Mouse (Mus musculus) stomach, embryonic 15.5 days (tissue): ENCODE results near the gene Dyrk3. TPM values are rescaled to one million over a fixed set of nuclear protein-coding genes. Genes with fewer than 3 reads are reported as not detected.
"Not testable (repeated sequence)": the region's sequence is repeated elsewhere in the genome, so short reads cannot be mapped to it uniquely, and the experiment has no call there.

Experiments
- ATAC-seq: fragments of 200-750 bp; cut with Nextera tagmentation; 2 replicates; pipeline ENCODE4 v1.8.0; 2017; ENCODE audit warnings: low read depth, moderate number of reproducible peaks, moderate TSS enrichment; ENCODE audit not compliant: insufficient read depth, low FRiP score
- H3K27ac ChIP-seq: fragments of 300-500 bp; sonication (generic); 2 replicates; pipeline ENCODE4 v1.5.1; 2015; ENCODE audit warnings: mild to moderate bottlenecking, inconsistent platforms
- H3K27me3 ChIP-seq: fragments of 300-500 bp; sonication (generic); replicated peaks from 2 replicates; pipeline ENCODE4 v1.6.1; 2015; ENCODE audit warnings: inconsistent platforms
- H3K36me3 ChIP-seq: fragments of 300-500 bp; sonication (generic); 2 replicates; pipeline ENCODE4 v1.6.1; 2015; ENCODE audit warnings: inconsistent platforms
- H3K4me1 ChIP-seq: fragments of 300-500 bp; sonication (generic); 2 replicates; pipeline ENCODE4 v1.6.1; 2015; ENCODE audit warnings: inconsistent platforms
- H3K4me2 ChIP-seq: fragments of 300-500 bp; sonication (generic); 2 replicates; pipeline ENCODE4 v1.6.1; 2015; ENCODE audit warnings: mild to moderate bottlenecking, inconsistent platforms
- H3K4me3 ChIP-seq: fragments of 300-500 bp; sonication (generic); replicated peaks from 2 replicates; pipeline ENCODE4 v1.5.1; 2015; ENCODE audit warnings: inconsistent platforms
- H3K9ac ChIP-seq: fragments of 300-500 bp; sonication (generic); 2 replicates; pipeline ENCODE4 v1.6.1; 2015; ENCODE audit warnings: inconsistent platforms
- H3K9me3 ChIP-seq: fragments of 300-500 bp; sonication (generic); 2 replicates; pipeline ENCODE4 v1.6.1; 2016; ENCODE audit warnings: inconsistent platforms
- WGBS: fragments of 180-500 bp; shearing (Covaris S2); methylation state at CpG from one replicate; pipeline ENCODE4 v1.1.7; 2015; 5-methylcytosine and 5-hydroxymethylcytosine counted together
- polyA plus RNA-seq: library from polyadenylated mRNA; unstranded; fragments of >200 nt; fragmentation: Nextera tagmentation; extraction: Ambion mirVana; gene quantifications from 2 replicates; pipeline ENCODE4 v1.2.1, GENCODE M21; 2015

Dyrk3 gene
- polyA plus RNA-seq, 1 experiment from 2014 or later = 5.4 TPM

DNA sequence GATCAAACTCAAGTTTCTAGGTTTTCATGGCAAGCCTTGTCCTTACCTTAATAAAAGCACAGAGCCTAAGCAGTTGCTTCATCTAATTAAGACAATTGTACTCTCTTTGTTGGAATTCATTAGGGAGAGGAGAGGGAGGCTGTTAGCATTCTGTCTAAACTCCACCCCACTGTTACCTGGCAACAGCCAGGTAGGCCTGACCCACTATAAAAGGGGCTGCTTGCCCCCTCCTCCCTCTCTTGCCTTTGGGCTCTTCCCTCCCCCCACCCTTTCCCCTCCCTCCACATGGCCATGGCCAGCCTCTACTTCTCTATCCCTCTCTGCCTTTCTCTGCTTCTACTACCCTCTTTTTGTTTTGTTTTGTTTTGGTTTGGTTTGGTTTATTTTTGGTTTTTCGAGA lies 11.4 kb upstream of the Dyrk3 start:
- H3K9ac ChIP-seq = no peak overlapping the region
- H3K4me2 ChIP-seq = no peak overlapping the region
- no peaks in the 10 kb centered on the region for H3K27me3 ChIP-seq
- H3K4me3 ChIP-seq = no peak overlapping the region
- WGBS = 76% methylated on average over 1 of the region's 1 CpGs
- no peaks in the 10 kb centered on the region for H3K9me3 ChIP-seq
- peaks cover 5% of the 10 kb centered on the region; the same call in 1 of the 2 replicates for H3K4me1 ChIP-seq
- no peak overlapping the region for H3K27ac ChIP-seq
- H3K36me3 ChIP-seq = no peaks in the 10 kb centered on the region
- no peak for ATAC-seq

DNA sequence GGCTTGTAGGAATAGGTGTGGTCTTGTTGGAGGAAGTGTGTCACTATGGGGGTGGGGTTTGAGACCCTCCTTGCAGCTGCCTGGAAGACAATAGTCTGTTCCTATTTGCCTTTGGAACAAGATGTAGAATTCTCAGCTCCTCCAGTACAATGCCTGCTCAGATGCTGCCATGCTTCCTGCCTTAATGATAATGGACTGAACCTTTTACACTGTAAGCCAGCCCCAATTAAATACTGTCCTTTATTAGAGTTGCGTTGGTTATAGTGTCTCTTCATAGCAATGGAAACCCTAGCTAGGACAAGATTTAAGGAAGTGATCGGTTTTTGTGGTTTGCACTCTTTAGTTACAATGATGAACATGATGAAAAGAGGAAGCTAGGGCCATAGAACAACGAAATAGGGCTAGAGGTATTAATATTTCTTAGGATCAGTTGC lies 8.1 kb upstream of the Dyrk3 start:
- WGBS = 70% methylated on average over 3 of the region's 3 CpGs
- H3K4me2 ChIP-seq = no peak overlapping the region
- H3K27ac ChIP-seq = no peak overlapping the region
- no peak overlapping the region for H3K4me3 ChIP-seq
- no peak overlapping the region for H3K9ac ChIP-seq
- H3K4me1 ChIP-seq = no peaks in the 10 kb centered on the region
- no peaks in the 10 kb centered on the region for H3K27me3 ChIP-seq
- ATAC-seq = no peak
- H3K9me3 ChIP-seq = no peaks in the 10 kb centered on the region
- no peaks in the 10 kb centered on the region for H3K36me3 ChIP-seq

DNA sequence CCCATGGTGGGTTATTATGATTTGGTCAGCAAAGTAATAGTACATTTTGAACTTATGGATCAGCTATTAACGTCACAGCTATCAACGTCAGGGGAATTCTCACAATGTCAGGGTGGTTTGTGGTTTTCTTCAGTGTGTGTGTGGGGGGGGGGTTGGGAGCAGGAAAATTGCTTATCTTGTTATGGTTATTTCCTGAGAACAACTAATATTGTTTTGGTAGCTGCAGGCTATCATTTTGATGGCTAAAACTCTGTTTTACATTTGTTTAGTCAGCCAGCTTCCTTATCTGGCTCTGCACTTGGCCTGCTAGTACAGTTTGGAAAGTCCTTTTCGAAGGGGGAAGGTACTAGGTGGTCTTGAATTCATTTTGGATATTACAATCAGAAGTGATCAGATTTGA lies 7.1 kb upstream of the Dyrk3 start:
- H3K36me3 ChIP-seq, ATAC-seq, H3K27ac ChIP-seq, H3K9ac ChIP-seq, H3K9me3 ChIP-seq, H3K4me3 ChIP-seq, H3K27me3 ChIP-seq, H3K4me2 ChIP-seq, H3K4me1 ChIP-seq: not testable (repeated sequence)
- 79% methylated on average over 3 of the region's 3 CpGs for WGBS

DNA sequence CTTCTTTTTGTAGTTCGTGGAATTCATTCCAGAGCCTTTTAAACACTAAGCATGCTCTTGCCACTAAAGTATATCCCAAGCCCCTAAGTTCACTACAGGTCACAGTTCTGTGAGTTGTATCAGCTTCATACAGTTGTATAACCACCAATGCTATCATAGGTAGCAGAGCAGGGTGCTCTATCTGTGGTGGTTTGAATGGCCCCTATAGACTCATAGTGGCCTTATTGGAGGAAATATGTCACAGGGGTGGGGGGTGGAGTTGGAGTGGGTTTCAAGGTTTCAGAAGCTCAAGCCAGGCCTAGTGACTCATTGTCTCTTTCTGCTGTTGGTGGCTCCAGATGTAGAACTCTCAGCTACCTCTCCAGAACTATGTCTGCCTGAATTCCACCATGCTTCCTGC lies 4.3 kb upstream of the Dyrk3 start:
- Histone ChIP-seq H3K27me3 (no peaks in the 10 kb centered on the region), H3K4me3 (no peak overlapping the region), H3K4me1 (no peaks in the 10 kb centered on the region), H3K36me3 (no peaks in the 10 kb centered on the region), H3K9ac (no peak overlapping the region), H3K27ac (no peak overlapping the region), H3K4me2 (no peak overlapping the region), H3K9me3 (no peaks in the 10 kb centered on the region)
- WGBS = 84% methylated on average over 1 of the region's 1 CpGs
- no peak for ATAC-seq

DNA sequence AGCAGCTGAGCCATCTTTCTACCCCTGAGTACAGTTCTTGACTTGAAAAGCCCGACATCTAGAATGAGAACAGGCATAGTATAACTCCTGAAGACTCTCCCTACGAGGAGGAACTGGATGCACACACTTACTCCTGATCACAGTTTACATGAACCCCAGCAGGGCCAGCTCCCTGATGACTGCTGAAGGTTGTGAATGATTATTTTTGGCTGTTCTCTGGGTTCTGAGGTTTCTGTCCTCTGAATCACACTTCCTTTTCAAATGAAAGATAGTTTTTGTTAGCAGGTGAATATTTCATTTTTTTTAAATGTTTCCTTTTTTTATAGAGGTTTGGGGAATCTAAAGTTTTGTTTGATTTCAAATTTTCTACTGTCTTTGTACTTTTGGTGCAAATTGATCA lies 3.3 kb upstream of the Dyrk3 start:
- WGBS = 48% methylated on average over 2 of the region's 2 CpGs
- Histone ChIP-seq H3K9ac (no peak overlapping the region), H3K4me3 (no peak overlapping the region), H3K9me3 (no peaks in the 10 kb centered on the region), H3K36me3 (no peaks in the 10 kb centered on the region), H3K4me1 (no peaks in the 10 kb centered on the region), H3K27ac (no peak overlapping the region), H3K4me2 (no peak overlapping the region), H3K27me3 (no peaks in the 10 kb centered on the region)
- no peak for ATAC-seq

DNA sequence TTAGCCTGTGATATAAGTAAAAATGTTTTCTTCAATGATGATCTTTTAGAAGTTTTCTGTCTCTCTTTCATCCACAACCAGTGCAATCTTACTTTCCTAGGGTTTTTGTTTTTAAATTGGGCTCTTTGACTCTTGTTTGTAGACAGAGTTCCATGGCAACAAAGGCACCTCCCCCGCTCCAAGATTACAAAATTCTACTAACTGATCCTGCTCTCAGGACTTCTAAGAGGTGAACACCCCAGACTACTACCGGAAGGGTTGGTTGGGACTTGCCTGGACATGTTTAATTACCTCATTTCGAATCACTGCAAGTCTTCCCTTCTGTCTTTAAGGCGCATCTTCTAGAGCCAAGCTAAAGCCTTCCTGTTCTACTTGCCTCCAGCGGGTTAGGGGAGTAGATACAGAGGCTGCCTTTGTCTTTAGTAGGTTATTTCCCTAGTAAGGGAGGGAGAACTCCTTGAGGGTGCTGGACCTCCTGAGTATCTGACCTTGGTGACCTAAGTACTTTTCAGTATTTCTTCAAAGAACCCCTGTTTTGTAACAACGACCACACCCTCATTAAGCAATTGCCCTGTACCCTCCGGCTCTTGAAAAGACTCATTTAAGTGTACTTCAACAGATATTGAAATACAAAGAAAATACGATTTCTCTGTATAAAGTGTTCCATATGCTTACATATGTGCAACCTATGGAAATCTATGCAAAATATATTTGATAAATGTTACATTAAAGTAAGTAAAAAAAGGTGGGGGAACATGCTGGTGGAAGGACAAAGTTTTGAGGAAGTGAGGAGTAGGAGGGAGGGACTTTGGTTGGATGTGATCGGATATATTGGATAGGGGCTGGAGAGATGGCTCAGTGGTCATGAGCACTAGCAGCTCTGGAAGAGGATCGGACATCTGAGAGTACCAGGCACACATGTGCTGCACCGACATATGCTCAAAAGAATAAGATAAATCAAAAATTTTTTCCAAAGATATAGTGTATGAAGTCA lies 1.3 kb upstream of the Dyrk3 start:
- peak overlapping the region; percentile 90 for H3K4me2 ChIP-seq
- H3K4me1 ChIP-seq = no peaks in the 10 kb centered on the region
- H3K9me3 ChIP-seq = no peaks in the 10 kb centered on the region
- WGBS = 58% methylated on average over 11 of the region's 11 CpGs
- peak overlapping the region; percentile 14; the same call in 1 of the 2 replicates for H3K9ac ChIP-seq
- no peaks in the 10 kb centered on the region for H3K36me3 ChIP-seq
- H3K4me3 ChIP-seq = peak overlapping the region; percentile 93; the same call in 1 of the 2 replicates
- H3K27me3 ChIP-seq = no peaks in the 10 kb centered on the region
- H3K27ac ChIP-seq = peak overlapping the region; percentile 94; the same call in 1 of the 2 replicates
- ATAC-seq = no peak

DNA sequence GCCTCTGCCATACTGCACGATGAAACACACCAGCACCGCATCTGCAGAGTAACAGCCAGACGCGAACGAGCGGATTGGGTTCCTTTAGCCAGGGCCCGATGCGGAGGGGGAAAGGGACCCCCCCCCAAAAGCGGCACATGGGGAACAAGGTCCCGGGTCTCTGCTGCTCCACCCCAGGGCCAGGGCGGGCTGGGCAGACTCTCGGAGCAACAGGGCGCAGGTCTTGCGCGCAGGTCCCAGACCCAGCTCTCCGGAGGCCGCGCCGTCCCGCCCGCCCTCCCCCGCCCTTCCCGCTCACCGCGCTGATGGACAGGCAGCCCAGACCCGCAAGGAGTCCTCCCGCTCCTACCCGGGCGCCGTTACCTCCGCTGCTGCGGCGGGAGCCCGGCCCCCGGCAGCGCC lies 422 bp downstream of the Dyrk3 start:
- peak overlapping the region; percentile 77 for H3K9ac ChIP-seq
- peak overlapping the region; percentile 93 for H3K4me3 ChIP-seq
- H3K4me2 ChIP-seq = peak overlapping the region; percentile 90
- no peaks in the 10 kb centered on the region for H3K9me3 ChIP-seq
- no peaks in the 10 kb centered on the region for H3K27me3 ChIP-seq
- no peaks in the 10 kb centered on the region for H3K36me3 ChIP-seq
- ATAC-seq = peak; percentile 75
- peak overlapping the region; percentile 94; the same call in 1 of the 2 replicates for H3K27ac ChIP-seq
- H3K4me1 ChIP-seq = no peaks in the 10 kb centered on the region
- 0% methylated on average over 33 of the region's 36 CpGs for WGBS

DNA sequence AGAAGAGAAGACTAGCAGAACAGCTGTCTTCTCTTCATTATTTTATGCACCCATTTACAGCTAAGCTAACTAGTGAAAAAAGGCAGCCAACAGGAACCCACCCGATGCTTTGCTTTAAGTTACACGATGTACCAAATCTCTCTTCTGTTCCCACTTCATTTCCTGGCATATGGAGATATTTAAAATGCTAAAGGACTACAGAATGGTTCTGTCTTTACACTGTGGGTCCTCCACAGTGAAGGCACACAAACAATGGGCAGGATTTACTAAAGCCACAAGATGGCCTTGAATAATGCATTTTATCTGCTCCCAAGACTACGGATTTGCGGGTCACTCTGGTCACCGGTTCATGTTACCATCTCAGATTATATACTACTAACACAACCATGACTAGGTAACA lies 1.0 kb downstream of the Dyrk3 start:
- WGBS = 26% methylated on average over 5 of the region's 5 CpGs
- no peaks in the 10 kb centered on the region for H3K27me3 ChIP-seq
- H3K9ac ChIP-seq = no peak overlapping the region
- H3K4me3 ChIP-seq = no peak overlapping the region
- no peak for ATAC-seq
- no peak overlapping the region for H3K27ac ChIP-seq
- H3K4me1 ChIP-seq = no peaks in the 10 kb centered on the region
- H3K4me2 ChIP-seq = peak overlapping the region; percentile 90; the same call in 1 of the 2 replicates
- no peaks in the 10 kb centered on the region for H3K9me3 ChIP-seq
- H3K36me3 ChIP-seq = no peaks in the 10 kb centered on the region

DNA sequence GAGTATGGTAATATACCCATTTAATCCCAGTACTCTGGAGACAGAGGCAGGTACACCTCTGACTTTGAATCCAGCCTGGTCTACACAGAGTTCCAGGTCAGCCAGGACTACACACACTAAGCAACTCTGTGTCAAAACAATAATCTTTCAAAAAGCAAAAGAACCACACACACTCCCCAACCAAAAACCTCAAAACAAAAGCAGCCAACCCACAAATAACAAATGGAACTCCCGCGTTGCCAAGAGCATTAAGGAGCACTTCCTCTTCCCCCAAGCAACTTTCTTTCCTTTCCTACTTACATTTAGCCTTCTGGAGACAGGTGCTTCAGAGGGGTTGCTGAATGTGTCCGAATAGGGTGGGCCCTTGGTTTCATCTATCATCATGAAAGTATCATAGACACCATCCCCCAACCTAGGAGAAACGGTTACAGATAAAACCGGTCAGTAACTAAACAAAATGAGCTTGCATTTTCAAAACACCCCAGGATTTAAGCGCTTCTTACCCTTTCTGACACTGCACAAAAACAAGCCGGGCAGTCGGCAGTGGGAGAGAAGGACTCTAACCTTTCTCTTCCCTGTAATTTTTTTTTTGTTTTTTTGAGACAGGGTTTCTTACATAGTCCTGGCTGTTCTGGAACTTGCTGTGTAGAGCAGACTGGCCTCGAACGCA lies 2.0 kb downstream of the Dyrk3 start:
- Histone ChIP-seq H3K27me3 (no peaks in the 10 kb centered on the region), H3K4me3 (no peak overlapping the region), H3K27ac (no peak overlapping the region), H3K9ac (no peak overlapping the region), H3K4me2 (no peak overlapping the region), H3K36me3 (no peaks in the 10 kb centered on the region), H3K4me1 (no peaks in the 10 kb centered on the region), H3K9me3 (no peaks in the 10 kb centered on the region)
- ATAC-seq = no peak
- WGBS = 72% methylated on average over 10 of the region's 10 CpGs

DNA sequence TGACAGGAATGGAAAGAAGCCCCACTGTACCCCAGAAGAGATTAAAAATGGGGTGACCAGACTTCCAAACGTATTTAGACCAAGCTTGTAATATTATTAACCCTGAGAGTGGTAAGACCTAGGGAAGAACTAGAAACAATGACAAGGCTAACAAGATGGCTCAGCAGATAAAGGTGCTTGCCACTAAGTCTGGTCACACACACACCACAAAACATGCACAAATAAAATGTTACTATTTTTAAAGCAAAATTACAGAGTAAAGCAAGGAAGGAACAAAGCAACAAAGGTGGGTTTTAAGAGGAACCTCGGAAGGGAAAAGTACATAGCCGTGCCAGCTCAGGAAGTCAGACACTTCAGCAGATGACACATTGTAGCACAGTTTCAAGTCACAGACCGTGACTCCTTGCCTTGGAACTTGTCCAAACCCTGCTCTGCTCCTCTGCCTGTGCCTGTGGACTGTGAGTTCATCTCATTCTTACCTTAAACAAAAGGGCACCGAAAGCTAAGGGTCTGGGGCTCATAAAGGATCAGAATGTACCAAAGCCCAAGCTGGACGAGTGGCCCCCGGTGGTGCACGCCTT lies 3.1 kb downstream of the Dyrk3 start:
- H3K4me1 ChIP-seq = no peaks in the 10 kb centered on the region
- no peaks in the 10 kb centered on the region for H3K27me3 ChIP-seq
- no peak for ATAC-seq
- no peaks in the 10 kb centered on the region for H3K36me3 ChIP-seq
- H3K9ac ChIP-seq = no peak overlapping the region
- H3K4me2 ChIP-seq = no peak overlapping the region
- H3K27ac ChIP-seq = no peak overlapping the region
- H3K4me3 ChIP-seq = no peak overlapping the region
- no peaks in the 10 kb centered on the region for H3K9me3 ChIP-seq
- 67% methylated on average over 8 of the region's 8 CpGs for WGBS

DNA sequence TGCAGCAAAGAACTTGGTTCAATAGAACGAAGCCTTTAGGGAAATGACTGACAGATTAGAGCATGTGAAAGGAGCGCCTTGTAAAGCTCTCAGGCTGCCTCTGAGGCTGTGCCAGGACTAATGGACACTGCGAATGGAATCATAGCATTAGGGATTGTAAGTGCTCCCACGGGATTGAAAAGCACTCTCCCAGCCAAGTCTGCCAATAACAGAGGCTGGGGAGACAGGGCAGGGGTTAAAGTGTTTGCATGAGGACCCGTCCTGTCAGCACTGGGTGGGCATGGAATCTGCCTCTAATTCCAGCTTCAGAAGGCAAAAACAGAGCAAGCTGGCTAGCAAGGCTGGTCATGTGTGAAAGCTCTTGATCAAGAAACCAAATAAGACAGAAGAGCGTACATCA lies 3.9 kb downstream of the Dyrk3 start:
- no peak overlapping the region for H3K27ac ChIP-seq
- H3K4me1 ChIP-seq = no peaks in the 10 kb centered on the region
- H3K27me3 ChIP-seq = no peaks in the 10 kb centered on the region
- 74% methylated on average over 6 of the region's 6 CpGs for WGBS
- H3K4me3 ChIP-seq = no peak overlapping the region
- no peak overlapping the region for H3K9ac ChIP-seq
- no peaks in the 10 kb centered on the region for H3K9me3 ChIP-seq
- ATAC-seq = no peak
- no peaks in the 10 kb centered on the region for H3K36me3 ChIP-seq
- no peak overlapping the region for H3K4me2 ChIP-seq
